Mouse (Mus musculus) leukemia stem cell, adult 10-12 weeks (primary cell): Measurements from ENCODE around the gene Nrp1. TPM values are rescaled to one million over a fixed set of nuclear protein-coding genes. Genes with fewer than 3 reads are reported as not detected.

Experiments used
- polyA plus RNA-seq: library from polyadenylated mRNA; stranded (reverse); fragments of >175 nt; gene quantifications from 2 replicates; pipeline ENCODE4 v1.2.3, GENCODE M21; 2012; ENCODE audit warnings: low replicate concordance

The Nrp1 gene
- polyA plus RNA-seq = 1.3 and 1.5 TPM in 2 replicates

GRCm38 (mm10) chr8:128358406-128358755, at the start of gene Nrp1:
Nrp1 (plus strand) TSS chr8:128358604.

